Mouse (Mus musculus): Measurements from ENCODE around the gene Polrmt. TPM values are rescaled to one million over a fixed set of nuclear protein-coding genes. Genes with fewer than 3 reads are reported as not detected.
A peak's percentile ranks its signal among the peaks of the same experiment; 100 is the strongest.

Polrmt gene
- polyA plus RNA-seq (2012; rRNA removed) = 74.7 and 80.4 TPM in 2 replicates

GRCm38 (mm10) chr10:79745898-79746773 is at the start of gene Polrmt:
Gene Polrmt, minus strand, starts transcription at chr10:79746581.
- 3% methylated on average over 38 of the region's 38 CpGs for WGBS
- no peak within 1 kb of the TSS for H3K27ac ChIP-seq (ENCODE audit: insufficient read depth, low read length)
- TF ChIP-seq POLR2A (IDR thresholded peaks at IDR 0.05; ENCODE audit: borderline replicate concordance, insufficient read depth, low read length) = peak; percentile 53; the same call in 1 of the 2 replicates
- no peak for TF ChIP-seq CTCF (IDR thresholded peaks at IDR 0.05; ENCODE audit: borderline replicate concordance, insufficient read depth, low read depth, low read length)
- peaks cover 28% of the 10 kb centered on the region for H3K4me1 ChIP-seq (ENCODE audit: control insufficient read depth, insufficient read depth, low read length)
- H3K4me3 ChIP-seq (replicated peaks; ENCODE audit: insufficient read depth, low read depth, low read length) = peak within 1 kb of the TSS; percentile 72
- H3K27me3 ChIP-seq (ENCODE audit: control insufficient read depth, insufficient read depth, low read length) = no peaks in the 10 kb centered on the region
- peak; percentile 95 to 98 for DNase-seq

- Histone ChIP-seq H3K4me3 (replicated peaks; ENCODE audit: insufficient read depth, low read depth, low read length) (no peak overlapping the region), H3K27ac (ENCODE audit: insufficient read depth, low read length) (no peak overlapping the region), H3K27me3 (ENCODE audit: control insufficient read depth, insufficient read depth, low read length) (no peaks in the 10 kb centered on the region), H3K4me1 (ENCODE audit: control insufficient read depth, insufficient read depth, low read length) (peaks cover 17% of the 10 kb centered on the region)
- TF ChIP-seq CTCF (IDR thresholded peaks at IDR 0.05; ENCODE audit: borderline replicate concordance, insufficient read depth, low read depth, low read length) (no peak), POLR2A (IDR thresholded peaks at IDR 0.05; ENCODE audit: borderline replicate concordance, insufficient read depth, low read length) (no peak)
- no peak for DNase-seq
- over 99% methylated on average over 3 of the region's 3 CpGs for WGBS
Measured at GRCm38 (mm10) chr10:79795905-79796304, 49.5 kb upstream of the Polrmt start.

- H3K4me3 ChIP-seq (replicated peaks; ENCODE audit: insufficient read depth, low read depth, low read length) = peak overlapping the region; percentile 93
- peak overlapping the region; percentile 92 for H3K27ac ChIP-seq (ENCODE audit: insufficient read depth, low read length)
- peaks cover 9% of the 10 kb centered on the region; the same call in 1 of the 2 replicates for H3K4me1 ChIP-seq (ENCODE audit: control insufficient read depth, insufficient read depth, low read length)
- TF ChIP-seq CTCF (IDR thresholded peaks at IDR 0.05; ENCODE audit: borderline replicate concordance, insufficient read depth, low read depth, low read length) = no peak
- TF ChIP-seq POLR2A (IDR thresholded peaks at IDR 0.05; ENCODE audit: borderline replicate concordance, insufficient read depth, low read length) = no peak
- DNase-seq = peak; percentile 60 to 71
- 2% methylated on average over 10 of the region's 10 CpGs for WGBS
- H3K27me3 ChIP-seq (ENCODE audit: control insufficient read depth, insufficient read depth, low read length) = no peaks in the 10 kb centered on the region
Measured at GRCm38 (mm10) chr10:79794491-79794931, 48.1 kb upstream of the Polrmt start.

GRCm38 (mm10) chr10:79793738-79794490 is 47.5 kb upstream of the Polrmt start:
- peak overlapping the region; percentile 93 for H3K4me3 ChIP-seq (replicated peaks; ENCODE audit: insufficient read depth, low read depth, low read length)
- peaks cover 9% of the 10 kb centered on the region; the same call in 1 of the 2 replicates for H3K4me1 ChIP-seq (ENCODE audit: control insufficient read depth, insufficient read depth, low read length)
- peak overlapping the region; percentile 92 for H3K27ac ChIP-seq (ENCODE audit: insufficient read depth, low read length)
- H3K27me3 ChIP-seq (ENCODE audit: control insufficient read depth, insufficient read depth, low read length) = no peaks in the 10 kb centered on the region
- DNase-seq = peak in 1 of 2 experiments; percentile 65
- WGBS = 1% methylated on average over 37 of the region's 38 CpGs
- TF ChIP-seq CTCF (IDR thresholded peaks at IDR 0.05; ENCODE audit: borderline replicate concordance, insufficient read depth, low read depth, low read length) (no peak), POLR2A (IDR thresholded peaks at IDR 0.05; ENCODE audit: borderline replicate concordance, insufficient read depth, low read length) (no peak)

GRCm38 (mm10) chr10:79793051-79793737 is 46.8 kb upstream of the Polrmt start, which contains the start of gene Palm:
Gene Palm, plus strand, starts transcription at chr10:79793572.
- Histone ChIP-seq H3K4me3 (replicated peaks; ENCODE audit: insufficient read depth, low read depth, low read length) (peak within 1 kb of the TSS; percentile 93), H3K4me1 (ENCODE audit: control insufficient read depth, insufficient read depth, low read length) (peaks cover 9% of the 10 kb centered on the region; the same call in 1 of the 2 replicates), H3K27ac (ENCODE audit: insufficient read depth, low read length) (peak within 1 kb of the TSS; percentile 92), H3K27me3 (ENCODE audit: control insufficient read depth, insufficient read depth, low read length) (no peaks in the 10 kb centered on the region)
- WGBS = 5% methylated on average over 51 of the region's 51 CpGs
- DNase-seq = peak; percentile 81 to 89
- TF ChIP-seq POLR2A (IDR thresholded peaks at IDR 0.05; ENCODE audit: borderline replicate concordance, insufficient read depth, low read length) (no peak), CTCF (IDR thresholded peaks at IDR 0.05; ENCODE audit: borderline replicate concordance, insufficient read depth, low read depth, low read length) (peak; percentile 83)

GRCm38 (mm10) chr10:79792339-79793040 is 46.1 kb upstream of the Polrmt start:
- Histone ChIP-seq H3K27ac (ENCODE audit: insufficient read depth, low read length) (peak overlapping the region; percentile 65; the same call in 1 of the 2 replicates), H3K27me3 (ENCODE audit: control insufficient read depth, insufficient read depth, low read length) (no peaks in the 10 kb centered on the region), H3K4me3 (replicated peaks; ENCODE audit: insufficient read depth, low read depth, low read length) (no peak overlapping the region), H3K4me1 (ENCODE audit: control insufficient read depth, insufficient read depth, low read length) (peaks cover 9% of the 10 kb centered on the region; the same call in 1 of the 2 replicates)
- WGBS = 87% methylated on average over 5 of the region's 5 CpGs
- TF ChIP-seq CTCF (IDR thresholded peaks at IDR 0.05; ENCODE audit: borderline replicate concordance, insufficient read depth, low read depth, low read length) (no peak), POLR2A (IDR thresholded peaks at IDR 0.05; ENCODE audit: borderline replicate concordance, insufficient read depth, low read length) (no peak)
- no peak for DNase-seq
